Mouse (Mus musculus) MEL (cell line): ENCODE data around the gene Ppp2r5e. TPM values are rescaled to one million over a fixed set of nuclear protein-coding genes. Genes with fewer than 3 reads are reported as not detected.

ENCODE experiments used
- DNase-seq: peaks from one replicate; pipeline ENCODE4 v3.0.0; 2011; ENCODE audit warnings: low read depth, low spot score
- H3K27ac ChIP-seq: 2 replicates; pipeline ENCODE4 v1.5.1; 2012; ENCODE audit warnings: low read depth, mild to moderate bottlenecking, control low read depth, low read length, moderate library complexity; ENCODE audit not compliant: control insufficient read depth
- H3K27me3 ChIP-seq, 2 experiments: fragments of 150-350 bp in 1 of 2; sonication (generic) in 1 of 2; 2 replicates each; pipeline ENCODE4 v1.6.1; 2012; ENCODE audit warnings: low read length in 2 of 2, mild to moderate bottlenecking in 2 of 2, improper control_type of control experiment in 1 of 2, moderate library complexity in 1 of 2; ENCODE audit not compliant: insufficient read depth in 2 of 2, control insufficient read depth in 1 of 2
- H3K36me3 ChIP-seq, 2 experiments: 2 replicates each; pipeline ENCODE4 v1.6.1; 2012 to 2014; ENCODE audit warnings: low read length in 2 of 2, improper control_type of control experiment in 1 of 2, inconsistent platforms in 1 of 2, mild to moderate bottlenecking in 1 of 2; ENCODE audit not compliant: insufficient read depth in 2 of 2, control insufficient read depth in 1 of 2
- H3K4me1 ChIP-seq, 2 experiments: fragments of 150-350 bp in 1 of 2; sonication (generic) in 1 of 2; 2 replicates each; pipeline ENCODE4 v1.6.1; 2012; ENCODE audit warnings: low read length in 2 of 2, improper control_type of control experiment in 1 of 2, mild to moderate bottlenecking in 1 of 2; ENCODE audit not compliant: insufficient read depth in 2 of 2, control insufficient read depth in 1 of 2
- H3K4me3 ChIP-seq, 2 experiments: fragments of 150-350 bp in 1 of 2; sonication (generic) in 1 of 2; 2 replicates each; pipeline ENCODE4 v1.5.1; 2012; ENCODE audit warnings: low read depth in 2 of 2, low read length in 2 of 2, mild to moderate bottlenecking in 2 of 2, moderate library complexity in 2 of 2, control low read depth in 1 of 2, improper control_type of control experiment in 1 of 2; ENCODE audit not compliant: control insufficient read depth in 1 of 2, insufficient read depth in 1 of 2
- H3K79me2 ChIP-seq: 2 replicates; pipeline ENCODE4 v1.6.1; 2012; ENCODE audit warnings: mild to moderate bottlenecking, low read length, moderate library complexity; ENCODE audit not compliant: control insufficient read depth, poor library complexity, insufficient read depth
- H3K9ac ChIP-seq: 2 replicates; pipeline ENCODE4 v1.6.1; 2012; ENCODE audit warnings: low read depth, mild to moderate bottlenecking, control low read depth, low read length, moderate library complexity; ENCODE audit not compliant: control insufficient read depth, poor library complexity, severe bottlenecking
- H3K9me3 ChIP-seq: fragments of 150-350 bp; sonication (generic); replicated peaks from 2 replicates; pipeline ENCODE4 v1.6.1; 2012; ENCODE audit warnings: mild to moderate bottlenecking, low read length, improper control_type of control experiment, moderate library complexity; ENCODE audit not compliant: insufficient read depth
- CHD1 ChIP-seq: IDR thresholded peaks from 2 replicates; pipeline ENCODE4 v1.6.1; 2012; ENCODE audit warnings: low read depth, mild to moderate bottlenecking, inconsistent platforms, low read length, improper control_type of control experiment
- ETS1 ChIP-seq: IDR thresholded peaks from 2 replicates; pipeline ENCODE4 v1.6.1; 2012; ENCODE audit warnings: low read depth, mild to moderate bottlenecking, inconsistent platforms, low read length, improper control_type of control experiment, moderate library complexity
- GATA1 ChIP-seq: IDR thresholded peaks from 2 replicates; pipeline ENCODE4 v1.6.1; 2011; ENCODE audit warnings: low read depth, low read length, improper control_type of control experiment
- MEF2A ChIP-seq: IDR thresholded peaks from 2 replicates; pipeline ENCODE4 v1.6.1; 2014; ENCODE audit warnings: low read depth, mild to moderate bottlenecking, inconsistent platforms, low read length, improper control_type of control experiment; ENCODE audit not compliant: poor library complexity, insufficient replicate concordance, severe bottlenecking; ENCODE audit errors: extremely low read depth
- NRF1 ChIP-seq: IDR thresholded peaks from 2 replicates; pipeline ENCODE4 v1.6.1; 2014; ENCODE audit warnings: low read depth, mild to moderate bottlenecking, inconsistent platforms, low read length, improper control_type of control experiment, moderate library complexity; ENCODE audit not compliant: poor library complexity, insufficient read depth, severe bottlenecking
- POLR2A ChIP-seq, 2 experiments: IDR thresholded peaks; 2 replicates each; pipeline ENCODE4 v1.6.1; 2011 to 2012; ENCODE audit warnings: low read length in 2 of 2, mild to moderate bottlenecking in 2 of 2, control low read depth in 1 of 2, improper control_type of control experiment in 1 of 2, low read depth in 1 of 2, moderate library complexity in 1 of 2; ENCODE audit not compliant: control insufficient read depth in 1 of 2, insufficient read depth in 1 of 2, poor library complexity in 1 of 2
- SMC3 ChIP-seq: IDR thresholded peaks from 2 replicates; pipeline ENCODE4 v1.6.1; 2011; ENCODE audit warnings: low read depth, low read length, improper control_type of control experiment
- USF2 ChIP-seq, 2 experiments: IDR thresholded peaks; 2 replicates each; pipeline ENCODE4 v1.6.1; 2011 to 2012; ENCODE audit warnings: improper control_type of control experiment in 2 of 2, low read length in 2 of 2, borderline replicate concordance in 1 of 2, inconsistent platforms in 1 of 2, low read depth in 1 of 2, mild to moderate bottlenecking in 1 of 2; ENCODE audit not compliant: insufficient read depth in 1 of 2
- polyA plus RNA-seq, 2 experiments: library from polyadenylated mRNA; stranded (reverse) in 1 of 2; unstranded in 1 of 2; fragments of >175 nt in 1 of 2; fragments of >200 nt in 1 of 2; gene quantifications; 2 replicates each; pipeline versions ENCODE4 v1.2.1 to v1.2.4; 2012; ENCODE audit warnings: low replicate concordance in 2 of 2, low read depth in 1 of 2; ENCODE audit not compliant: insufficient read length in 2 of 2, insufficient read depth in 1 of 2, missing spikeins in 1 of 2
- total RNA-seq: library from RNA; depleted of rRNA; stranded (reverse); fragments of 300-350 nt; gene quantifications from 2 replicates; pipeline ENCODE4 v1.2.3, GENCODE M21; 2012

The Ppp2r5e gene
- total and polyA plus RNA-seq, 3 experiments, result 9.0 to 200 (median 21.3) TPM

DNA sequence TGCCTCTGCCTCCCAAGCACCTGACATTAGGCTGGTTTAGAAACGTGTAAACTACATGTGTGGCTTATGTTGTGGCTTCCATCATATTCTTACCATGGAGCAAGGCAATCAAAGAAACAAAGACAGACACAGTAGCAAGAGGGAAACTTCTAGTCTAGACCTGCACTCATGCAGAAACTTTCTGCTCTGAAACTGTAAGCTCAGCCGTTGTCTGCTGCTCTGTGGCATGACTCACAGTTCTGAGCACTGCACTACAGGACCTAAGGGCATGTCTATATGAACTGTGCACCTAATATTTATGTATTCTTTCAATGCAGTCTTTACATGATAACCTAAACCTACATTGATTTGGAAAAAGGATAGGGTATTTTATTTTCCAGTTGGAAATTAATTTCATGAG, 51.8 kb downstream of the Ppp2r5e start:
- Histone ChIP-seq H3K4me3 (no peak overlapping the region), H3K9ac (no peak overlapping the region), H3K27me3 (no peaks in the 10 kb centered on the region), H3K27ac (no peak overlapping the region), H3K36me3 (no peaks in the 10 kb centered on the region; a peak in 1 of 4 replicates), H3K4me1 (no peaks in the 10 kb centered on the region), H3K79me2 (peaks cover 23% of the 10 kb centered on the region), H3K9me3 (no peaks in the 10 kb centered on the region)
- DNase-seq, result no peak
- no peak for TF ChIP-seq MEF2A
- no peak for TF ChIP-seq USF2 (IDR thresholded peaks at IDR 0.05; ENCODE audit: borderline replicate concordance in 1 of 2, insufficient read depth in 1 of 2, low read depth in 1 of 2, low read length in 2 of 2)

DNA sequence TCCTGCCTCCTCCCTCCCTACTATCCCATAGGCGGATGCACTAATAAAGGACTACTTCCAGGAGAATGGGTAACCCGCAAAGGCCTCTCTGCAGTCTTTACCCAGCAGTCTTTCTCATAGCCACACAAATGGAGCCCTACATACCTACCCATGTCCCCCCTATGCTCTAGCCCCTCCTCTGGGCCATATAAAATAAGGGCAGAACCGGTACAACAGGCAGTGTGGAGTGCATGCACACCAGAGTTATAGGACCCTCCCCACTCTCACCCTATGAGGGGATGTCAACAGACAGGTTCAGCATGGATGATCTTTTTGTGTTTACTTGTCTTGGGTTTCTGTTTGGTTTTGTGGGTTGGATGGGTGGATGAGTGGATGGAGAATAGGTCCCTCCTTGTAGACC, 52.7 kb downstream of the Ppp2r5e start:
- Histone ChIP-seq H3K9me3 (no peaks in the 10 kb centered on the region), H3K4me3 (no peak overlapping the region), H3K79me2 (peaks cover 19% of the 10 kb centered on the region), H3K36me3 (no peaks in the 10 kb centered on the region; a peak in 1 of 4 replicates), H3K9ac (no peak overlapping the region), H3K27ac (no peak overlapping the region), H3K4me1 (no peaks in the 10 kb centered on the region; a peak in 1 of 4 replicates), H3K27me3 (no peaks in the 10 kb centered on the region)
- TF ChIP-seq CHD1 (no peak), NRF1 (no peak), SMC3 (no peak), GATA1 (no peak), ETS1 (no peak)
- DNase-seq, result no peak

- Histone ChIP-seq H3K27ac (no peak overlapping the region), H3K27me3 (no peaks in the 10 kb centered on the region), H3K79me2 (peaks cover 11% of the 10 kb centered on the region), H3K36me3 (peaks cover 0 to 11% of the 10 kb centered on the region in 2 experiments; a peak in 3 of 4 replicates), H3K4me1 (peaks cover 0 to 12% of the 10 kb centered on the region in 2 experiments), H3K9ac (no peak overlapping the region), H3K4me3 (no peak overlapping the region), H3K9me3 (no peaks in the 10 kb centered on the region)
- DNase-seq, result no peak
- TF ChIP-seq POLR2A (IDR thresholded peaks at IDR 0.05; ENCODE audit: control insufficient read depth in 1 of 2, insufficient read depth in 1 of 2, low read depth in 1 of 2, low read length in 2 of 2, poor library complexity in 1 of 2), result no peak
These were observed 55.3 kb downstream of the Ppp2r5e start for GRCm38 (mm10) chr12:75540621-75541171.
